Mouse (Mus musculus) cerebellum, adult 18-20 months (tissue): ENCODE measurements around the gene Mrm1.
"Not testable (repeated sequence)": the region's sequence is repeated elsewhere in the genome, so short reads cannot be mapped to it uniquely, and the experiment has no call there.

Source experiments
- DNase-seq, 2 experiments: peaks; one replicate each; pipeline ENCODE4 v3.0.0; 2021

The Mrm1 gene

GRCm38 (mm10) chr11:84818961-84819692 is at the start of gene Mrm1:
TSS of gene Mrm1 (minus strand) at chr11:84819515.
- DNase-seq = peak; percentile 93 to 95

- no peak for DNase-seq
These were observed 49.5 kb upstream of the Mrm1 start for GRCm38 (mm10) chr11:84868786-84869259.

- no peak for DNase-seq
These were observed 48.3 kb upstream of the Mrm1 start for GRCm38 (mm10) chr11:84867586-84867985.

DNA sequence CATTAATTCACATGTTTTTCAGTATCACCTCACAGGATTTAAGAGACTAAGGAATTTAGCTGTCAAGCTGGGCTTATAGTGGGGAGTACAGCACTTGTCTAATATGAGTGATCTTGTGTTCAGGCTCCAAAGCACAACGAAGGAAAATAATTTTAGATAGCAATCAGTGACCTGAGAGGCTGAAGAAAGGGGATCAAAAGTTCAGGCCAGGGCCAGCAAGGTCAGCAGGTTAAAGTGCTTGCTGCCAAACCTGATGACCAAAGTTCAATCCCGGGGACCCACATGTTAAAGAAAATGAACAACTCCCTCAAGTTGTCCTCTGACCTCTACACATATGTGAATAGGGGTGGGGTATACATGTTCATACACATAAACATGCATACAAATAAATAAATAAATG is 46.0 kb upstream of the Mrm1 start:
- DNase-seq = no peak

GRCm38 (mm10) chr11:84855285-84855684 is 36.0 kb upstream of the Mrm1 start:
- DNase-seq = no peak

- DNase-seq = no peak
These were observed 28.3 kb upstream of the Mrm1 start for GRCm38 (mm10) chr11:84847475-84848090.

GRCm38 (mm10) chr11:84846741-84847474 is 27.6 kb upstream of the Mrm1 start:
- no peak for DNase-seq

- no peak for DNase-seq
These were observed 20.0 kb upstream of the Mrm1 start for GRCm38 (mm10) chr11:84839330-84839729.

DNA sequence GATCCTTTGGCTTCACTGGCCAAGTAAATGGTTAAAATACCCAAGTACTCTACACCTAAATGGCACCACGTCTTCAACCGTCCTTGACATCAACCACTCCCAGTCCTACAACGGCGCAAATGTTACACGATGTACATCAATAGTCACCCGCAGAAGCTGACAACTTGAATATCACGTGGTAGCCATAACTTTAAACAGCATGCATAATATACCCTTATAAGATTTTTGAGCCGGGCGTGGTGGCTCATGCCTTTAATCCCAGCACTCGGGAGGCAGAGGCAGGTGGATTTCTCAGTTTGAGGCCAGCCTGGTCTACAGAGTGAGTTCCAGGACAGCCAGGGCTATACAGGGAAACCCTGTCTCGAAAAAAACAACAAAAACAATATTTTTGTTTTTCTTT is 10.2 kb upstream of the Mrm1 start:
- DNase-seq = not testable (repeated sequence)

DNA sequence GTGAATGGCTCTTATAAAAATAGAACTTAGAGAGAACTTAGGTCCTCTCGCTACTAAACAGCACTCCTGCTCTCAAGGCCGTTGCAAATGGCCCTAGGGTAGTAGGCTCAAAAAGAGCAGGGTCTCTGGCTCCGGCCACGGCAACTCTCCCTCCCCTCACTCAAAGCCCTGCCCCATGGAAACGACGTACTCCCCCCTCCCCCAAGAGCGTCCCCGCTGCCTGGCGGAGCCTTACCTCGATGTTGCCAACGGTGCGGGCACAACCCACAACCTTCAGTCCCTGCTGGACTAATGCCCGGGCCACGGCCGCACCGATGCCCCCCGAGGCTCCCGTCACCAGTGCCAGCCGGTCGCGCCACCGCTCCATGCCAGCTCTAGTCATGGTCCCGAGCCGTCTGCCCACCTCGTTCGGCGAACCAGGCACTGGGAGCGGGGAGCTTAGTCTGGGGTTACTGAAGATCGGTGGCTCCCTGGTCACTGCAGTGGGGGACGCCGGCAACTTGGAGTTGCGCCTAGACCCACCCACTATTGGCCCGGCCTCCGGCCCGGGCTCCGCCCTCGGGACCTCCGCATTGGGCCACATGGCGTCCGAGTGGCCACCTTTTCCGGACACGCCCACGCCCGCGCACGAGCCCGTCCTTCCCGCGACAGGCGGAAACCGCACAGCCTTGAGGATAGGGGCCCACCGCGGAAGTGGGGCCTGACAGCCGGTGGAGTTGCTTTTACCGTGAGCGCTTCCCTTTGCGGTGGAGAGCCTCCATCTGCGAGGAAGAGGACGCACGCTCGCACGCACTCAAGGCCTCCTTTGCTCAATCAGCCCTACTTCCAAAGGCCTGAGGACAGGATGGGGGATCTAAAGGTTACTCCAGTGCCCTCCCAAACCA is 9.4 kb upstream of the Mrm1 start, which contains the start of gene Dhrs11:
Gene Dhrs11 (minus strand): TSS at position 479 of the 884 bp plus-strand sequence.
- DNase-seq = peak; percentile 89

GRCm38 (mm10) chr11:84827901-84828503 is 8.7 kb upstream of the Mrm1 start:
- no peak for DNase-seq

GRCm38 (mm10) chr11:84827492-84827891 is 8.2 kb upstream of the Mrm1 start:
- DNase-seq = no peak

GRCm38 (mm10) chr11:84826185-84826584 is 6.9 kb upstream of the Mrm1 start:
- peak; percentile 82 to 84 for DNase-seq

DNA sequence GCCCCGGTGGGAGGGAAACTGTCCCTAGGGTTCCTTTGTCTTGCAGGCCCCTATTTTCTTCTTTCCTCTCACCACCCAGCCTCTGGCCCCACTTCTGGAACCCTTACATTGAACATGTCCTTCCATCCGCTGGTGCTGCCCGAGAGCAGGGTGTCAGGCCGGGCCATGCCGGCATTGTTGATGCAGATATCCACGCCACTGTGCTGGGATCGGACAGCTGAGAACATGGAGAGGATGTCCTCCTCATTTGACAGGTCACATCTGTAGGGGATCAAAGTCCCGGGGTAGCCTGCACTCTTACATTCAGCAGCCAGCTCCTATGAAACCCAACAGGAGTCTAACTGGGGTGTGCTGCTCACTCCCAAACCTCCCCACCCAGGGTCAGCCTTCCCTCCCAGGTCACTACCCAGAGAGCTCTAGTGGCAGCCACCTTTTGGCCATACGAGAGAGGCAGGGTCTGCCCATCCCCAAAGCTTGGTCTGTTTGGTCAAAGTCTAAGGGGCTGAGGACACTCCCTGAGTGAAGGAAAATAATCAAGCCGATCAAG is 6.0 kb upstream of the Mrm1 start:
- DNase-seq = no peak

DNA sequence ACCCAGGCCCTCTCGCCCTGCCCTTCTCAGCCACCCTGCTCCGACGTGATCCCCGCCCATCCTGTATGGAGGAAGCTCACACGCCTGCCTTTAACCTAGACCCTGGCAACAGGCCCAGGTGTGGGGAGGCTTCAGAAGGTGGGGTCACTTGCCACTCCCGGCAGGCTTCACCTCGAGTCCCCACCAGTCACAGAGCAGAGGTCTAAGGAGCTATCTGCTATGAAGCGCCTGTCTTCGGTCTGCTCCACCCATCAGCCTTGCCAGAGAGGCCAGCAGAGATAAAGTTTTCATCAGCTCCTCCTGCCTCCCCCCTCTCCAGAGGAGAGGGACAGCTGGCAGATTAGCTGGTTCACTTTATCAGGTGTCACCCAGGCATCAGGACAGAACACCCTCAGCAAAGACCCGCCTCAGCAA is 4.2 kb upstream of the Mrm1 start:
- peak in 1 of 2 experiments; percentile 25 for DNase-seq

- DNase-seq = no peak
These were observed 3.2 kb upstream of the Mrm1 start for GRCm38 (mm10) chr11:84822487-84822886.

GRCm38 (mm10) chr11:84821131-84821770 is 1.9 kb upstream of the Mrm1 start:
- DNase-seq = no peak

- peak; percentile 73 to 75 for DNase-seq
These were observed 992 bp downstream of the Mrm1 start for GRCm38 (mm10) chr11:84818085-84818960.

GRCm38 (mm10) chr11:84817362-84817761 is 2.0 kb downstream of the Mrm1 start:
- no peak for DNase-seq
